Mouse (Mus musculus) CH12.LX (cell line): Measurements from ENCODE around the gene Arsb.

Source experiments
- CHD1 ChIP-seq: IDR thresholded peaks from 2 replicates; pipeline ENCODE4 v1.6.1; 2012; ENCODE audit warnings: low read depth, low read length, improper control_type of control experiment, inconsistent platforms
- CTCF ChIP-seq, 2 experiments: IDR thresholded peaks in 1 of 2; conservative IDR thresholded peaks in 1 of 2; 2 replicates each; pipeline ENCODE4 v1.5.1; 2011 to 2012; ENCODE audit warnings: low read depth in 2 of 2, low read length in 2 of 2, improper control_type of control experiment in 1 of 2, inconsistent platforms in 1 of 2, mild to moderate bottlenecking in 1 of 2, moderate library complexity in 1 of 2
- E2F4 ChIP-seq: IDR thresholded peaks from 2 replicates; pipeline ENCODE4 v1.6.1; 2011; ENCODE audit warnings: low read depth, low read length, improper control_type of control experiment; ENCODE audit not compliant: insufficient replicate concordance
- ELF1 ChIP-seq: IDR thresholded peaks from 2 replicates; pipeline ENCODE4 v1.6.1; 2014; ENCODE audit warnings: low read depth, mild to moderate bottlenecking, inconsistent platforms, low read length, improper control_type of control experiment
- EP300 ChIP-seq: IDR thresholded peaks from 2 replicates; pipeline ENCODE4 v1.6.1; 2011; ENCODE audit warnings: low read length, improper control_type of control experiment
- ETS1 ChIP-seq: conservative IDR thresholded peaks from 2 replicates; pipeline ENCODE4 v1.6.1; 2012; ENCODE audit warnings: low read depth, mild to moderate bottlenecking, inconsistent platforms, low read length, improper control_type of control experiment, moderate library complexity
- KAT2A ChIP-seq: IDR thresholded peaks from 2 replicates; pipeline ENCODE4 v1.6.1; 2012; ENCODE audit warnings: low read length, improper control_type of control experiment, inconsistent platforms; ENCODE audit not compliant: insufficient replicate concordance
- MAZ ChIP-seq: IDR thresholded peaks from 2 replicates; pipeline ENCODE4 v1.6.1; 2012; ENCODE audit warnings: low read depth, mild to moderate bottlenecking, inconsistent platforms, low read length, improper control_type of control experiment, moderate library complexity
- MEF2A ChIP-seq: IDR thresholded peaks from 2 replicates; pipeline ENCODE4 v1.6.1; 2014; ENCODE audit warnings: low read depth, mild to moderate bottlenecking, inconsistent platforms, low read length, improper control_type of control experiment, borderline replicate concordance
- POLR2A ChIP-seq: IDR thresholded peaks from 2 replicates; pipeline ENCODE4 v1.6.1; 2011; ENCODE audit warnings: low read depth, mild to moderate bottlenecking, improper control_type of control experiment, low read length
- POLR2AphosphoS2 ChIP-seq: IDR thresholded peaks from 2 replicates; pipeline ENCODE4 v1.6.1; 2011; ENCODE audit warnings: low read depth, low read length, improper control_type of control experiment
- SMC3 ChIP-seq: IDR thresholded peaks from 2 replicates; pipeline ENCODE4 v1.6.1; 2011; ENCODE audit warnings: low read depth, low read length, improper control_type of control experiment
- USF1 ChIP-seq: IDR thresholded peaks from 2 replicates; pipeline ENCODE4 v1.6.1; 2014; ENCODE audit warnings: low read depth, mild to moderate bottlenecking, inconsistent platforms, low read length, improper control_type of control experiment

DNA sequence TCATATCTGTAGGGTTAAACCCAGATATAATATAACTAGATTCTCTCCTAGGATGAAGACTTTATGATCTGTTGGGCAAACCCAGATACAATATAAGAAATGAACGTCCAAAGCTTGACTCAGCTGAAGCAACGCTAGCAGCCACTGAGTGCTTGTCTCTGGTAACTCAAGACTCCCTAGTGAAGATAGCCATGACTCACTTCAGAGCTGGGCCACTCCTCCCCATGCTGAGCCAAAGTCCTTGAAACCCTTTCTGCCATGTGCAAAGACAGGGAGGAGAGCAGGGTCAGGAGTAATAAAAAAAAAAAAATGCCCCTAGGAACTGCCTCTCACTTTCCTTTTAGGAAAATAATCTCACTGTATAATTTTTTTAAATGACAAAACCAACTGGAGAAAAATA, 68.7 kb downstream of the Arsb start:
- TF ChIP-seq CTCF (conservative IDR thresholded peaks at IDR 0.05 in 1 of 2, IDR thresholded peaks at IDR 0.05 in 1 of 2; ENCODE audit: low read depth in 2 of 2, low read length in 2 of 2) (no peak), POLR2A (no peak), EP300 (no peak), POLR2AphosphoS2 (no peak), MAZ (no peak), ELF1 (no peak), ETS1 (no peak), E2F4 (no peak), USF1 (no peak), KAT2A (no peak), SMC3 (no peak), CHD1 (no peak), MEF2A (no peak)
